Mouse (Mus musculus) forebrain, postnatal 0 days (tissue): ENCODE measurements around the gene Tmem191c. TPM values are rescaled to one million over a fixed set of nuclear protein-coding genes. Genes with fewer than 3 reads are reported as not detected.

Experiments
- ATAC-seq: fragments of 200-750 bp; cut with Nextera tagmentation; 2 replicates; pipeline ENCODE4 v1.8.0; 2017; ENCODE audit warnings: mild to moderate bottlenecking, moderate library complexity
- DNase-seq: peaks from one replicate; pipeline ENCODE4 v3.0.0-alpha.2; 2015
- H3K27ac ChIP-seq: fragments of 300-500 bp; sonication (generic); 2 replicates; pipeline ENCODE4 v1.5.1; 2014; ENCODE audit warnings: low read depth, mild to moderate bottlenecking, antibody characterized with exemption, low read length, moderate library complexity, mixed read lengths
- H3K27me3 ChIP-seq: fragments of 300-500 bp; sonication (generic); 2 replicates; pipeline ENCODE4 v1.6.1; 2014; ENCODE audit warnings: mild to moderate bottlenecking, low read length, mixed read lengths; ENCODE audit not compliant: insufficient read depth
- H3K36me3 ChIP-seq: fragments of 300-500 bp; sonication (generic); 2 replicates; pipeline ENCODE4 v1.6.1; 2014; ENCODE audit warnings: mild to moderate bottlenecking, moderate library complexity; ENCODE audit not compliant: insufficient read depth
- H3K4me1 ChIP-seq: fragments of 300-500 bp; sonication (generic); 2 replicates; pipeline ENCODE4 v1.6.1; 2014; ENCODE audit warnings: antibody characterized with exemption; ENCODE audit not compliant: insufficient read depth
- H3K4me2 ChIP-seq: fragments of 300-500 bp; sonication (generic); 2 replicates; pipeline ENCODE4 v1.6.1; 2014; ENCODE audit warnings: low read depth, mild to moderate bottlenecking, moderate library complexity
- H3K4me3 ChIP-seq: fragments of 300-500 bp; sonication (generic); 2 replicates; pipeline ENCODE4 v1.5.1; 2014; ENCODE audit warnings: low read depth, low read length, mixed read lengths
- H3K9ac ChIP-seq: fragments of 300-500 bp; sonication (generic); 2 replicates; pipeline ENCODE4 v1.6.1; 2014; ENCODE audit warnings: mild to moderate bottlenecking
- H3K9me3 ChIP-seq: fragments of 300-500 bp; sonication (generic); 2 replicates; pipeline ENCODE4 v1.6.1; 2016; ENCODE audit warnings: low read length
- CTCF ChIP-seq: sonication (generic); IDR thresholded peaks from 2 replicates; pipeline ENCODE4 v1.5.1; 2016; ENCODE audit warnings: antibody characterized with exemption, control low read depth, low read depth
- WGBS: fragments of 180-500 bp; shearing (Covaris S2); extraction: QIAGEN DNeasy Blood & Tissue Kit; methylation state at CpG from one replicate; pipeline ENCODE4 v1.1.7; 2014; 5-methylcytosine and 5-hydroxymethylcytosine counted together
- polyA plus RNA-seq: library from polyadenylated mRNA; unstranded; fragments of >200 nt; fragmentation: Nextera tagmentation; extraction: Ambion mirVana; gene quantifications from 2 replicates; pipeline ENCODE4 v1.2.1, GENCODE M21; 2015
- total RNA-seq: library from RNA; depleted of rRNA; stranded (reverse); fragments of >200 nt; gene quantifications from 2 replicates; pipeline ENCODE4 v1.2.3, GENCODE M21; 2014

Gene Tmem191c
- total and polyA plus RNA-seq, 2 experiments from 2014 or later = 53.5 to 55.2 TPM

- DNase-seq = no peak
- peaks cover 49% of the 10 kb centered on the region for H3K36me3 ChIP-seq
- no peak overlapping the region for H3K4me3 ChIP-seq
- no peak overlapping the region for H3K4me2 ChIP-seq
- no peaks in the 10 kb centered on the region for H3K4me1 ChIP-seq
- WGBS = 75% methylated on average over 1 of the region's 1 CpGs
- no peak for ATAC-seq
- H3K27me3 ChIP-seq = no peaks in the 10 kb centered on the region
- no peak overlapping the region for H3K27ac ChIP-seq
- no peak for TF ChIP-seq CTCF
- H3K9ac ChIP-seq = no peak overlapping the region
- no peaks in the 10 kb centered on the region for H3K9me3 ChIP-seq
These were observed 14.5 kb upstream of the Tmem191c start for GRCm38 (mm10) chr16:17261341-17261740.

GRCm38 (mm10) chr16:17266113-17266512, 9.8 kb upstream of the Tmem191c start:
- Histone ChIP-seq H3K27ac (no peak overlapping the region), H3K4me3 (no peak overlapping the region), H3K9ac (no peak overlapping the region), H3K4me2 (no peak overlapping the region), H3K27me3 (no peaks in the 10 kb centered on the region), H3K9me3 (no peaks in the 10 kb centered on the region), H3K36me3 (peaks cover 7% of the 10 kb centered on the region), H3K4me1 (no peaks in the 10 kb centered on the region)
- WGBS = 72% methylated on average over 3 of the region's 3 CpGs
- no peak for TF ChIP-seq CTCF
- DNase-seq (no peak), ATAC-seq (no peak)

- Histone ChIP-seq H3K27ac (no peak overlapping the region), H3K4me3 (no peak overlapping the region), H3K27me3 (no peaks in the 10 kb centered on the region), H3K9me3 (no peaks in the 10 kb centered on the region), H3K4me1 (no peaks in the 10 kb centered on the region), H3K36me3 (no peaks in the 10 kb centered on the region), H3K4me2 (no peak overlapping the region), H3K9ac (no peak overlapping the region)
- WGBS = 77% methylated on average over 5 of the region's 5 CpGs
- DNase-seq (no peak), ATAC-seq (no peak)
- no peak for TF ChIP-seq CTCF
These were observed 7.9 kb upstream of the Tmem191c start for GRCm38 (mm10) chr16:17267937-17268336.

GRCm38 (mm10) chr16:17269872-17270271, 6.0 kb upstream of the Tmem191c start:
- no peaks in the 10 kb centered on the region for H3K36me3 ChIP-seq
- H3K4me1 ChIP-seq = no peaks in the 10 kb centered on the region
- no peak overlapping the region for H3K4me2 ChIP-seq
- H3K9me3 ChIP-seq = no peaks in the 10 kb centered on the region
- H3K27ac ChIP-seq = no peak overlapping the region
- ATAC-seq = no peak
- no peak overlapping the region for H3K9ac ChIP-seq
- no peak for TF ChIP-seq CTCF
- DNase-seq = no peak
- no peaks in the 10 kb centered on the region for H3K27me3 ChIP-seq
- WGBS = 91% methylated on average over 5 of the region's 5 CpGs
- no peak overlapping the region for H3K4me3 ChIP-seq

GRCm38 (mm10) chr16:17271124-17271523, 4.8 kb upstream of the Tmem191c start:
- no peak for ATAC-seq
- Histone ChIP-seq H3K27me3 (no peaks in the 10 kb centered on the region), H3K4me1 (no peaks in the 10 kb centered on the region), H3K27ac (no peak overlapping the region), H3K4me3 (no peak overlapping the region), H3K9me3 (no peaks in the 10 kb centered on the region), H3K4me2 (no peak overlapping the region), H3K36me3 (no peaks in the 10 kb centered on the region), H3K9ac (no peak overlapping the region)
- TF ChIP-seq CTCF = peak; percentile 36
- no peak for DNase-seq
- WGBS = 77% methylated on average over 4 of the region's 4 CpGs

- no peaks in the 10 kb centered on the region for H3K9me3 ChIP-seq
- H3K4me2 ChIP-seq = no peak overlapping the region
- WGBS = 77% methylated on average over 6 of the region's 6 CpGs
- H3K4me1 ChIP-seq = no peaks in the 10 kb centered on the region
- no peaks in the 10 kb centered on the region for H3K36me3 ChIP-seq
- no peaks in the 10 kb centered on the region for H3K27me3 ChIP-seq
- no peak overlapping the region for H3K27ac ChIP-seq
- no peak for TF ChIP-seq CTCF
- no peak for ATAC-seq
- no peak overlapping the region for H3K9ac ChIP-seq
- DNase-seq = no peak
- H3K4me3 ChIP-seq = no peak overlapping the region
These were observed 4.0 kb upstream of the Tmem191c start for GRCm38 (mm10) chr16:17271856-17272255.

- Histone ChIP-seq H3K4me1 (peaks cover 4% of the 10 kb centered on the region; the same call in 1 of the 2 replicates), H3K27ac (peak overlapping the region; percentile 80), H3K4me2 (peak overlapping the region; percentile 96), H3K4me3 (peak overlapping the region; percentile 57), H3K9me3 (no peaks in the 10 kb centered on the region), H3K36me3 (peaks cover 29% of the 10 kb centered on the region), H3K27me3 (no peaks in the 10 kb centered on the region), H3K9ac (peak overlapping the region; percentile 57)
- ATAC-seq = peak; percentile 89
- peak; percentile 93 for DNase-seq
- under 1% methylated on average over 61 of the region's 62 CpGs for WGBS
- peak; percentile 91 for TF ChIP-seq CTCF
These were observed 581 bp downstream of the Tmem191c start for GRCm38 (mm10) chr16:17276164-17277151.
